In the genomic region with DNA sequence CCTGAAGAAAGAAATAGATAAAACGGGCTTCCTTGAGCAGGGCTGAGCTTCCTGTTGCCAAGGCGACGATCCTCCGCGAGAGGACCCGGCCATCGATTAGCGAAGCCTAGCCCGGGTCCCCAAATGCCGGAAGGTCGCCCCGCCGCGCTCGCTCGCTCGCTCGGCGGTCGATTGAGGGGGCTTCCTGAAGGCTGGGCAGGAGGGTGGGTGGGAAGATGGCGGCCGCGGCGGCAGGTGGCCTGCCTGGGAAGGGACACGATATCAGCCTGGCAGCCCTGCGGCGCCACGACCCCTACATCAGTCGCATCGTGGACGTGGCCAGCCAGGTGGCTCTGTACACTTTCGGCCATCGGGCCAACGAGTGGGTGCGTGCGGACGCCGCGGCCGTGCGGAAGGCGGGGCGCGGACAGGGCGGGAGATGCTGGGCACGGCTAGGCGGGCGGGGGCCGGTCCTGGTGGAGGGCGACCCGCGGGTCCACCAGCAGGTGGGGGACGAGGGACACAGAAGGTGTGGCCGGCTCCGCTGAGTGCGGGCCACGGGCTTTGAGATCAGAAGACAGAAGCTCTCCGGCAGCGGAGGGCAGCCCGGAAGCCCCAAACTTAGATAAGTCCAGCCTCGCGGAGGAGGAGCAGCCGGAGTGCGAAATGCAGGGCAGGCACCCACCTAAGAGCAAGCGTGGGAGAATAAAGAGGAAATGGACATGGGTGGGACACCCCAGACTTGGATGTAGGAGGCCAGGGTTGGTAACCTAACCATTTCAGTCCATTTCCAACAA, we compare ENCODE assay signal across 8 mouse cellular contexts. TPM values are rescaled to one million over a fixed set of nuclear protein-coding genes. Genes with fewer than 3 reads are reported as not detected.
DNase-seq lines count a peak whose midpoint lies in the region; ATAC-seq lines count a peak whose summit lies in the region.

Gene Dcp1b, plus strand, starts transcription at position 176 of the 776 bp plus-strand sequence.

- peaks cover 75% of the 10 kb centered on the region for H3K4me1 ChIP-seq in megakaryocyte, embryonic 14.5 days

- H3K36me3 ChIP-seq in megakaryocyte, embryonic 14.5 days (replicated peaks; ENCODE audit: low read length) = peaks cover 26% of the 10 kb centered on the region

- H3K27me3 ChIP-seq in megakaryocyte, embryonic 14.5 days (replicated peaks) = no peaks in the 10 kb centered on the region

- H3K9me3 ChIP-seq in megakaryocyte, embryonic 14.5 days = no peaks in the 10 kb centered on the region

- DNase-seq in ZHBTc4 (ENCODE audit: low read depth, low spot score) = peak; percentile 96
- DNase-seq in gastrocnemius, adult 8-10 months (ENCODE audit: low spot score in 2 of 2) = peak; percentile 57 to 68
- peak; percentile 60 for DNase-seq in hindlimb bud, embryonic 11.5 days (ENCODE audit: extremely low spot score, low read depth, low spot score)
- DNase-seq in left cerebral cortex, adult 8-10 months (ENCODE audit: low spot score in 2 of 2) = peak; percentile 51 to 81
- DNase-seq in right cerebral cortex, postnatal 10 days (ENCODE audit: low spot score in 2 of 2) = peak; percentile 95
- peak; percentile 83 for DNase-seq in urinary bladder, postnatal 25 days (ENCODE audit: low spot score)

- ATAC-seq in common myeloid progenitor, adult 5-6 weeks (replicated peaks; ENCODE audit: low read depth, poor library complexity, severe bottlenecking) = peak; percentile 92

- peak within 1 kb of the TSS; percentile 100 for H3K4me3 ChIP-seq in megakaryocyte, embryonic 14.5 days (replicated peaks)

RNA-seq across cellular contexts. Expression of gene Dcp1b, which starts in this region (rescaled TPM):
- 9.0 and 10.6 TPM in 2 replicates for total RNA-seq in common myeloid progenitor, adult 5-6 weeks (2017)
- 1 to 10 TPM; 3.3 to 6.1 (median 4.4) TPM for total RNA-seq in gastrocnemius, adult 8-10 months (2022)
- 10 to 100 TPM; 19.3 to 24.5 (median 20.7) TPM for total RNA-seq in left cerebral cortex, adult 8-10 months (2022)
- polyA plus RNA-seq in megakaryocyte, embryonic 14.5 days (2012; ENCODE audit: insufficient read depth, low replicate concordance) = 19.3 and 22.1 TPM in 2 replicates

Comparison
In these comparisons a context has a peak if more than half of its experiments do, and no peak if none do; other contexts are left out.
1. Peak in every context shown above with its lines: DNase-seq, ATAC-seq and H3K4me3 ChIP-seq.